Mouse (Mus musculus): ENCODE measurements around the gene Hs3st1.
"Not testable (repeated sequence)": the region's sequence is repeated elsewhere in the genome, so short reads cannot be mapped to it uniquely, and the experiment has no call there.

Hs3st1 gene

GRCm38 (mm10) chr5:39755375-39755774, at the start of gene Hs3st1:
Gene Hs3st1, minus strand, starts transcription at chr5:39755475.
- DNase-seq (ENCODE audit: low read depth, low spot score), result not testable (repeated sequence)

DNA sequence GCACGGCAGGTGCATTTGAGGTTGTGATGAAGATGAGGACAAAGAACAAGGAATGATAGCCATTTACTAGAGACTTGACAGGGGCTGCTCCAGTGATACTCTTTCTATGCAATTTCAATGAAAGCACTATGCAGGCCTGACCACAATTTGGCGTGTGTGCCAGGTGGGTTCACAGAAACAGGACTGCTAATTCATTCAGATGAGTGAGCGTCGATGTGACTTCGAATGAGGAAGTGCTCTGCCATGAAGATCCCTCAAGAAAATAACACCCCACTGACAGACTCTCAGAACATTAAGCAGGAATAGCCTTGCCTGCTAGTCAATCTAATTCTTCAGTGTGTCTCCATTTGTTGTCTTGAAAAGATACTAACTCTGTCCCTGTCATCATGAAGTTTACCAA, 49.4 kb upstream of the Hs3st1 start:
- no peak for DNase-seq (ENCODE audit: low read depth, low spot score)

DNA sequence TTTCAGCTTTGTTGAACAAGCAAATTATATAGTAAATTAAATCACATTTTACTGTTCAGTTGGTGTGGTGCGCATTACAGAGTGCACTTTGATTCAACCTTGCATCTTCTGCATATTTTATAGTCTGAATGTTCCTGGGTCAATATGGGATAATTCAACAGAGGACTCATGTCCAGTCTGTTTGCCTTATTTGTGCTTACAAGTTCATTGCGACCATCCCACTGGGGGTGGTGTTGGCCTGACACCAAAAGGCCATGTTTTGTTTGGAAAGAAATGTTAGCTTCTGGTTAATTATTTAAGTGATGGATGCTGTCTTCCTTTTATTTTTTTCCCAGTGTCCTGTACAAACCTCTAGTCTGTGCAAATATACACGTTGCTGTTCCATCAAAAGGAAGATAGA, 48.7 kb upstream of the Hs3st1 start:
- no peak for DNase-seq (ENCODE audit: low read depth, low spot score)

DNA sequence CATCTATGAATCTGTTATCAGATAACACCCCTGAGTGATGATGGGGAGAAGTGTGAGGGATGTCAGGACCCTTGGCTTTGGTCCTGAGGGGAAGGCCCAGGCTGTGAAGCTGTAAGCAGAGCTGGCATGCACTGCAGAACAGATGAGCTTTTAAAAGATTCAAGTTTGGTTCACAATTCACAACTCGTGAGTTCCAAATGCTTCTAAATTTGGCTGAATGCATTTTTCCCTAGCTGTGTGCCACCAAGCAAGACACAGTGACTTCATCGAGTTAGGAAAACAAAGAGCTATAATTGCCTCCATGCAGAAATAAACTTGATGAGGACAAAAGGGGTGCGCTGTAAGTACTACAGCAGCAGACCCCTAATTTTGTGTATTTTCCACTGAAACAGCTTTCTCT, 48.2 kb upstream of the Hs3st1 start:
- no peak for DNase-seq (ENCODE audit: low read depth, low spot score)

DNA sequence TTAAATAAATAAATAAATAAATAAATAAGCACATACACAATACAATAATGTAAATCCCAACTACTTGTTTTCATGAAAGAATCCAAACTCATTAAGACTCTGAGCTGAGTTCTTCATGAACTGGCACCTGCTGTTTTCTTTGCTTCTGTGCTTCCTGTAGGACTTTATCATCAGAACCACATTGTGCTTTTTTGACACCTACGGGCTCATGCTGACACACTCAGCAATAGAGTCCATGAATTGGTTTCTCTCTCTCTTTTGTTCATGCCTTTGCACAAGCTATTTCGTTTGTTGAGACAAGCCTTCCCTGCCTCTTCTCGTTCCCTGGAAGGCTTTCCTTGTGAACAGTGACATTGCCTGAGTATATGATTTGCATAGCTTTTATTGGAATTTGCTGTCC, 46.8 kb upstream of the Hs3st1 start:
- no peak for DNase-seq (ENCODE audit: low read depth, low spot score)

GRCm38 (mm10) chr5:39777094-39777710, 21.9 kb upstream of the Hs3st1 start:
- DNase-seq (ENCODE audit: low read depth, low spot score), result no peak

DNA sequence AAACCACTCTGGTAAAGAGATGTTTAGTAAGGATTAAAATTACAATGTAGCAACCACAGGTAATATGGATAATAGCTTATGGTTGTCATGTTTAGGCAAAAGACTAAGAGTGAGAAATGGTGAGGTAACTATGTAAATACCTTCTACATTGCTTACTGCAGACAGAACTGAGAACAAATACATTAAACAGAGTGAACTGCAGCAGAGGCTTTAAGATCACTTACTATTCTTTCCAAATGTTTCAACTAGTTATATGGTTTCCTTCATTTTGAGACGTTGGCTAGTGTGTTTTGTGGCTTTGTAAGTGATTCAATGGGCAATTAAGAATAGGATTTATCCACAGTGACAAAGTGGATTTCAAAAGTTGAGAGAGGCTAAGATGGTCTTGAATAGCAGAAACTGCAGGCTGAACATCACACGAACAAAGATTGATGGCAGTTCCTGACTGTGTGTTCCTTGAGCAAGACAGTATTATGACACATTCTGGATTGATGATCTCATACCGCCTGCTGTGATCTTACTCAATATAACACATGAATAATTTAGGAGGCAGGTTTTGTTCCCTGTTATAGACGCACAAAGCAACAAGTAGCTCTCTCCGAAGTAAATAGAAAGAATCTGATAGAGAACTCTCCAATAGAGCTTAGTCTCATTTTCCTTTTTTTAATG, 16.5 kb upstream of the Hs3st1 start:
- DNase-seq (ENCODE audit: low read depth, low spot score), result no peak

GRCm38 (mm10) chr5:39761682-39762456, 6.6 kb upstream of the Hs3st1 start:
- DNase-seq (ENCODE audit: low read depth, low spot score), result no peak

DNA sequence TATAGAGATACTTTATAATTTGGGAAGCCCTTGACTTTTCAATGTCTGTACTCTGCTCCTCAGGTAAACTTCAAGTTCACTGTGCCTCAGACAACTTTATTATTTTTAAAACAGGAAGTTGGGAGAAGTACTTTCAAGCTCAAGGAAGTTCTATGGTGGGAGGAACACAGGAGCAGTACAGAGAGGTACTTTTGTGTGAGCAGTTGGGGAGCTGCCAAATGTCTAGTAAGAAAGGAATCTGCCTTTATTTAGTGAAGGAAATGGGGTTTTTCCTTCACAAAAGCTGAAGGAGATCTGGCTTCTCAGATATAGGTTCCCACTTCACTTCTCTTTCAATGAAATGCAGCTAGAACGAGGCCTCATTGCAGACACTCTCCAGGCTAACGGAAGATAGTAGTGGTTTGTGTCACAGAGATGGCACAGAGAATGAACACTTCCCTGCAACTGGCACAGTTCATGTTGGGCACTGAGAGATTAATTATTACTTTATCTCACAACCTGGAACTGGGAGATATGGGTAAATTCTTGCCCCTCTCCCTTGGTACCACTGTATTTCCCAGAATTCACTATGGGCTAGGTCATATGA, 3.7 kb upstream of the Hs3st1 start:
- no peak for DNase-seq (ENCODE audit: low read depth, low spot score)

GRCm38 (mm10) chr5:39736843-39737242, 18.4 kb downstream of the Hs3st1 start:
- no peak for DNase-seq (ENCODE audit: low read depth, low spot score)

DNA sequence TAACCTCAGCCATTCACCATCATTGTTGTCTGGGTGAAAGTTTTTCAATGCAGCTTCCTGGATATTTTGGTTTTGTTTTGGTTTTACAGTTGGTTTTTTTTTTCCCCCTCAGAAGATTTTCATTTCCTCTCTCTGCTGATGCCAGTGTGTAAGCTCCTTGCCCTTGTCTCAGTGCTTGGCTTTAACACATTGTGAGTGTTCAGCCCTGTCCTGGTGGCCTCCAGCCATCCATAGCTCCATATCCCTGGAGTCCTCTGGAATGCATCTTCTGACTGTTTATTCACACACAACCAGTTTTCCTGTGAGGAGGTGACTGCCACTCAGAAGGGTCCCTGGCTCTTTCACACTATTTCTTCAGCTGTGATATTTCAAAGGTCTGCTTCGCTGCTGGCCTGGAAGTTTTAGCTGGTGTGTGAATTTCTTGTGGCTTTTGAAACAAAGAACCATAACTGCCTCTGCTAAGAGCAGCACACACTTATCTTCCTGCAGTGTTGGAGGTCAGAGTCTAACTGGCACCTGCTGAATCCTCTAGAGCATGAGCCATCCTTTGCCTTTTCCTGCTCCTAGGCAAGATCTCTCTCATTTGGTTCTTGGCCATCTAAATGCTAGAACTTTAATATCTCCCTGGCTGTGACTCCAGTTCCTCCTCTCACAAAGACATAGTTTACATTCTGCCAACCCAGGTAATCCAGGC, 21.4 kb downstream of the Hs3st1 start:
- no peak for DNase-seq (ENCODE audit: low read depth, low spot score)

GRCm38 (mm10) chr5:39733013-39733749, 22.1 kb downstream of the Hs3st1 start:
- no peak for DNase-seq (ENCODE audit: low read depth, low spot score)

DNA sequence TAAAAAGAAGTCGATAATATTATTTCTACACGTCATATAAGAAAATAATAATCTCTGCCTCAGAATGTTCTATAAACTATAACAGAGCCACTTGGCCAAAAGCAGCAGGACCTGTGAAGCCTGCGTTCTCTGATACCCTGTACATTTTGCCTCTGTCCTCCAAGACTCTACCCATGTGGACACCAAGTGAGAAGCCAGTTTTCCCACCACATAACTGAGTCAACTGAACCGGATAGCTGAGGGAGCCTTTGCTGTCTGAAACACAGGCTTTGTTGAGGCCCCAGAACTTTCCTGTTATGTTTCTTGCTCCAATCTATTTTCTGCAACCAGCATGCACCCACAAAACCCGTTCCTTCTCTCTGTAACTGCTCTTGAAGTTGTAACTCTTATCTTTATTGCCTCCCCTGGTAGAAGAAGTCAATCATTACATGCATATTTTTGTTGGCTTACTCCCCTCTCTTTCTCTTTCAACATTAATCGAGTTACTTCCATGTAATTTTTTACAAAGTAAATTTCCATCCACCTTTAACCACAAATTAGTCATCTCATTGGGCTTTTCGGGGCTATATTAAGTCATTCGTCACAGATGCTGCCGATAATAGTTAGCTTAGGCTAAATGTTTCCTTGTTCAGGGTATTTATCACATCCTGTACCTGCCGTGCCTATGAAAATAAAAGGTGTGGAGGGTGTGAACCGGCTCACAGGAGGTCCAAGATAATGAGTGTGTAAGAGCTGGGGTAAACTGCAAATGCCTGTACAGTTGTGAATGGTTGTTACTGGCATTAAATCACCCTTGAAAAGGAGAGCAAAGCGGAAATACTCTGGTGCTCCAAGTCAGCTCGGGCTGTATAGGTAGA, 39.4 kb downstream of the Hs3st1 start:
- DNase-seq (ENCODE audit: low read depth, low spot score), result no peak

- no peak for DNase-seq (ENCODE audit: low read depth, low spot score)
Observed at GRCm38 (mm10) chr5:39715193-39715592, 40.1 kb downstream of the Hs3st1 start.

- no peak for DNase-seq (ENCODE audit: low read depth, low spot score)
Observed at GRCm38 (mm10) chr5:39705539-39705938, 49.7 kb downstream of the Hs3st1 start.

DNA sequence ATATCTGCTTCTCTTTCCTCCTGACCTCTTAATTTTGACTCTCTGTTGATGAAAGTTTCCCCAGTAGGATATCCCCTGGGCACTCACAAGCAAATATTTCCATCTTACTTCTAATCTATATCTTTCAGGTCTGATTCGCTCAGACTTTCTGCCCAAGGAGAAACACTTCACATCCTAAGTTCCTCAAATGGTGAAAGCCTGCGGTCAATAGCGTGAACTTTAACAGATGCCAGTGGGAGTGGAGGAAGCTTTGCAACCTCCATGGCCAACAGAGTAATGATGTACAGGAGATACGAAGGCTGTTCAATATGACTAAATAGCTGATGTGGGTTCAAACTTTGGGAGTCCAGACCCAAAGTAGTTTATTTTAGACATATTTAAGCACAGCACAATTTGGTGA, 94.4 kb downstream of the Hs3st1 start:
- DNase-seq (ENCODE audit: low read depth, low spot score), result no peak

DNA sequence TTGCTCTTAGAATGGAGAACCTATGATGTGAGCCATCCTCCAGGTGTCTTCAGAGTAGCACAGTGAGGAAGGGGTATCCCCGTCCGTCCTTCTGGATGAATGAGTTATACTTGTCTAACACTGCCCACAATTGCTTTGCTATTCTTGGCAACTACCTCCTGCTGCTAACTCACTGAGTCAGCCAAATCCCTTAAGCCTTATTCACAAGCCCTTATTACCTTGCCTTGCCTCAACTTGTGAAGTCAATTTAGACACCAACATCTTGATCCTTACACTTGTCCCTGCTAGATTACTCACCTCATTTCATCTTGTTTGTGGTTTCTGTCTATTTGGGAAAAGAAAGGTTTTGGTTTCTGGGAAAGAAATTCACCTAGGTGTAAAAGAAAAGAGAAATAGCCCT, 95.9 kb downstream of the Hs3st1 start:
- DNase-seq (ENCODE audit: low read depth, low spot score), result no peak

DNA sequence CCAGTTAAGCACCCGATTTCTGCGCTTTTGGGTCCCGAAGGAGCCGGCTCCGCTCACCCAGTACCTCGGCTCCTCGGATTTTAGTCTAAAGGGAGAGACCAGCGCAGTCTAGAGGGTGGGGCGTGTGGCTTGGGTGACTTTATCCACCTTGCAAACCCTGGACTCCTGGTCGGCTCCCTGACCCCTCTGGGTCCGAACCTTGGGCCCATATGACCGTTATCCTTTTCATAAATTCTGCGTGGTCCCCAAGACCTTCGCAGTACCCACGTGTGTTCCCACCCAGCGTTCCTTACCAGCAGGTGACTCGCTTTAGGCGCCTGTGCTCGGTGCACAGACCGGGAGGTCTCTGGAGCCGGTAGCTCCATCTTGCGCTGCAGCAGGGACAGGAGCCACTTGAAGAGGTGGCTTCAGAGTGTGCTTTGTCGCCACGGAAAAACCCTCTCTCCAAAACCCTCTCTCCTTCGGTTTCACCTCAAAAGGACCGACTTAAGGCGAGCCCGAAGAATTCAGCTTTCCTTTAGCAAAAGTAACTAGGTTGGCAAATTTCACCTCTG, 110.4 kb downstream of the Hs3st1 start:
- DNase-seq (ENCODE audit: low read depth, low spot score), result no peak

- peak; percentile 16 for DNase-seq (ENCODE audit: low read depth, low spot score)
Observed at GRCm38 (mm10) chr5:39643924-39644826, 111.1 kb downstream of the Hs3st1 start.

All from CD4-positive, CD25-positive, alpha-beta regulatory T cell, adult 2 months (primary cell).